Mouse (Mus musculus): ENCODE results near the gene Gpr68. TPM values are rescaled to one million over a fixed set of nuclear protein-coding genes. Genes with fewer than 3 reads are reported as not detected.
A peak's percentile ranks its signal among the peaks of the same experiment; 100 is the strongest.

Gene Gpr68
- polyA plus RNA-seq, 1 experiment from 2014 or later: 0.56 TPM

DNA sequence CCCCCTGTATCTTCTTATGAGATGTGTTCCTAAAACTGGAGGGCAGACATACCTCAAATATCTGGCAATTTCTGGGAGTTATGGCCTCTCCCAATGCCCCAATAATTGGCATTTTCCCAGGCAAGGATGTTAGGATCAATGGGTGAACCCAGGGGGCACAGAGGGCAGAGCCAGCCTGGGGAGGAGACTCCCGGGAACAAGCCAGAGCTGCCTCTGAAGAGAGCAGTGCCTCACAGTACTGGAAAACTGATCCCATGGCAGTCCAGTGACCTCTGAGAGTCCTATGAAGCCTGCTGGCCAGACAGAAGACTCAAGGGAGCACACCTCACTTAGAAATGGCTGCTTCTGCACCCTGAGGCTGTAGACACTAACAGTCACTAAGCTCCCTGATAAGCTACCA is 61.4 kb downstream of the Gpr68 start:
- Histone ChIP-seq H3K36me3 (ENCODE audit: control insufficient read depth, insufficient read depth, low read length) (no peaks in the 10 kb centered on the region), H3K4me2 (ENCODE audit: low read depth, low read length) (no peak overlapping the region), H3K4me3 (ENCODE audit: low read length) (no peak overlapping the region), H3K4me1 (ENCODE audit: control insufficient read depth, insufficient read depth, low read length) (no peaks in the 10 kb centered on the region), H3K27ac (ENCODE audit: low read length) (no peak overlapping the region), H3K9ac (ENCODE audit: low read depth, low read length) (no peak overlapping the region), H3K27me3 (replicated peaks; ENCODE audit: control insufficient read depth, insufficient read depth, low read length) (no peaks in the 10 kb centered on the region), H3K9me3 (ENCODE audit: control insufficient read depth, low read length) (no peaks in the 10 kb centered on the region)
- 56% methylated on average over 1 of the region's 1 CpGs for WGBS
- ATAC-seq: no peak

DNA sequence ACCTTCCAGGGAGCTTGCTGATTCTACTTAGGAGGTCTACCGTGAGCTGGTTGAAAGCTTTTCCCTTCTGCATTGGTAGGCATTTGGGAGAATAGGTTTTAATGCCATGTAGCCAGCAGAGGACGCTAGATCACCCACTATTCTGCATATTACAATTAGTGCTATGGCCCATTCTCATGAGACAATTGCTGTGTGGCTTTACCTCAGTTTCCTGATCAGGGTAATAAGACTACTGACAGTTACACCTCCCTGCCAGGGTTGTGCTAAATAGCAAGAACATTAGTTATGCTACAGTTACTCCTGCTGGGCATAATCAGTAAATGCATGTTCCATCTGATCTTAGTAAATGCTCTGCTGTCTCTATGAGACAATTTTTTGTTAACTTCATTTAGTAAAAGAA is 62.2 kb downstream of the Gpr68 start:
- Histone ChIP-seq H3K4me3 (ENCODE audit: low read length) (no peak overlapping the region), H3K27ac (ENCODE audit: low read length) (no peak overlapping the region), H3K4me1 (ENCODE audit: control insufficient read depth, insufficient read depth, low read length) (no peaks in the 10 kb centered on the region), H3K9ac (ENCODE audit: low read depth, low read length) (no peak overlapping the region), H3K4me2 (ENCODE audit: low read depth, low read length) (no peak overlapping the region), H3K9me3 (ENCODE audit: control insufficient read depth, low read length) (no peaks in the 10 kb centered on the region), H3K36me3 (ENCODE audit: control insufficient read depth, insufficient read depth, low read length) (no peaks in the 10 kb centered on the region), H3K27me3 (replicated peaks; ENCODE audit: control insufficient read depth, insufficient read depth, low read length) (no peaks in the 10 kb centered on the region)
- 25% methylated on average over 2 of the region's 2 CpGs for WGBS
- no peak for ATAC-seq

DNA sequence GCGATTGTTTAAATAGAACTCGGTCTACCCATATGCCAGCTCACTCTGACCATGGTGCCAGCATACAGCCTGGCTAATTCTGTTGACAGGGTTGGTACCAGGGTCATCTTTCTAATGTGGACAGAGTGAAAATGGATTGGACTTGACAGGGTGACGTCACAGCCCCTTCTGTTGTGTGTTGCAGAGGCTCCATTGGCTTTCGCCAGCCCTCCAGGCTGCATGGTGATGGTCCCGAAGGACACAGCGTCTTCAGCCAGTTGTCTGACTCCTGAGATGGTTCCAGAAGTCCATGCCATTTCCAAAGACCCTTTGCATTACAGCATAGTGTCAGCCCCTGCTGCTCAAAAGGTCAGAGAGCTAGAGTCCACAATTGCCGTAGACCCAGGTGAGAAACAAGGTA is 63.5 kb downstream of the Gpr68 start:
- no peak for ATAC-seq
- WGBS: 85% methylated on average over 7 of the region's 7 CpGs
- H3K4me1 ChIP-seq (ENCODE audit: control insufficient read depth, insufficient read depth, low read length): no peaks in the 10 kb centered on the region
- H3K9ac ChIP-seq (ENCODE audit: low read depth, low read length): no peak overlapping the region
- no peaks in the 10 kb centered on the region for H3K27me3 ChIP-seq (replicated peaks; ENCODE audit: control insufficient read depth, insufficient read depth, low read length)
- no peak overlapping the region for H3K4me3 ChIP-seq (ENCODE audit: low read length)
- H3K4me2 ChIP-seq (ENCODE audit: low read depth, low read length): no peak overlapping the region
- H3K27ac ChIP-seq (ENCODE audit: low read length): no peak overlapping the region
- no peaks in the 10 kb centered on the region for H3K36me3 ChIP-seq (ENCODE audit: control insufficient read depth, insufficient read depth, low read length)
- H3K9me3 ChIP-seq (ENCODE audit: control insufficient read depth, low read length): no peaks in the 10 kb centered on the region

- H3K9ac ChIP-seq (ENCODE audit: low read depth, low read length): no peak overlapping the region
- H3K4me1 ChIP-seq (ENCODE audit: control insufficient read depth, insufficient read depth, low read length): no peaks in the 10 kb centered on the region
- H3K9me3 ChIP-seq (ENCODE audit: control insufficient read depth, low read length): no peaks in the 10 kb centered on the region
- no peaks in the 10 kb centered on the region for H3K36me3 ChIP-seq (ENCODE audit: control insufficient read depth, insufficient read depth, low read length)
- no peak overlapping the region for H3K27ac ChIP-seq (ENCODE audit: low read length)
- 80% methylated on average over 4 of the region's 4 CpGs for WGBS
- no peak overlapping the region for H3K4me2 ChIP-seq (ENCODE audit: low read depth, low read length)
- H3K27me3 ChIP-seq (replicated peaks; ENCODE audit: control insufficient read depth, insufficient read depth, low read length): no peaks in the 10 kb centered on the region
- no peak for ATAC-seq
- H3K4me3 ChIP-seq (ENCODE audit: low read length): no peak overlapping the region
Observed at GRCm38 (mm10) chr12:100843171-100843570, 64.8 kb downstream of the Gpr68 start.

- H3K36me3 ChIP-seq (ENCODE audit: control insufficient read depth, insufficient read depth, low read length): no peaks in the 10 kb centered on the region
- H3K27ac ChIP-seq (ENCODE audit: low read length): no peak overlapping the region
- no peaks in the 10 kb centered on the region for H3K27me3 ChIP-seq (replicated peaks; ENCODE audit: control insufficient read depth, insufficient read depth, low read length)
- peak; percentile 81 for ATAC-seq
- no peak overlapping the region for H3K4me2 ChIP-seq (ENCODE audit: low read depth, low read length)
- H3K9me3 ChIP-seq (ENCODE audit: control insufficient read depth, low read length): no peaks in the 10 kb centered on the region
- 19% methylated on average over 3 of the region's 3 CpGs for WGBS
- H3K4me1 ChIP-seq (ENCODE audit: control insufficient read depth, insufficient read depth, low read length): no peaks in the 10 kb centered on the region
- H3K4me3 ChIP-seq (ENCODE audit: low read length): no peak overlapping the region
- H3K9ac ChIP-seq (ENCODE audit: low read depth, low read length): no peak overlapping the region
Observed at GRCm38 (mm10) chr12:100841211-100841792, 66.7 kb downstream of the Gpr68 start.

DNA sequence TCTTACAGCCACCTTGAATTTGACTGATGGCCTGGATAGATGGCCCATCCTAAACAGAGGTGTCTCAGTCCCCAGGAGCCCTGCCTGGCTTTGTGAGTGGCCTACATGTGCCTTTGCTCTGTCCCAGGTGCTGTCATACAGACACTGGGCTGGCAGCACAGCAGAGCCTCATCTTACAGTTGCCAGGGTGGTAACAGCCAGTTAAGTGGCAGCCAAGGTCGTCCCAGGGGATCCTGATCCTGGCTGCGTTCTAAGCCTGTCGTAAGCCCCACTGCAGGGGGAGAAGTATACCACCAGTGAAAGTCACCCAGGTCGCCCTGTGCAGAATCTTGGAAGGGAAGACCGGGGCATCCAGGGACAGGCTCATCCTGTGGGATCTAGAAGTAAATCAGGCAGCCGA is 68.1 kb downstream of the Gpr68 start:
- 77% methylated on average over 6 of the region's 6 CpGs for WGBS

DNA sequence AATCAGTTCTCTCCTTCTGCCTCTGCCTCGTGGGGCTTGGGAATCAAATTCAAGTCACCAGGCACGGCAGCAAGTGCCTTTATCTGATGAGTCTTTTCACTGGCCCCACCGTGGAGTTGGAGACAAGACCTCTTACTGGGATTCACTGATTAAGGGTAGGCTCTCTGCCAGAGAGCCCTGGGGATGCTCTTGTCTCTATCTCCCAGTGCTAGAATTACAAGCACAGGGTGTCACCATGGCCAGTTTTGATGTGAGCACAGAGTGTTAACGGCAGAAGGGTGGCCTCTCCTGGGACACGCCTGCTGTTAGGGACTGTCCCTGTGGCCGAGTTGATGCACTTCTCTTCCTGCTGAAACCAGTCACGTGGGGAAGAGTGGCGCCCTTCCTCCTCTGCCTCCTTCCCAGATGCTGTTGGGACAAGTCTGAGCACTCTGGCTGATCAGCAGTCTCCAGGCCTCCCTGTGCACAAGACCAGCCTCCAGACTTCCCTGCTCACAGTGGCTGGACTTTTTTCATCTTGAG is 68.9 kb downstream of the Gpr68 start:
- Histone ChIP-seq H3K4me1 (ENCODE audit: control insufficient read depth, insufficient read depth, low read length) (no peaks in the 10 kb centered on the region), H3K27me3 (replicated peaks; ENCODE audit: control insufficient read depth, insufficient read depth, low read length) (no peaks in the 10 kb centered on the region), H3K27ac (ENCODE audit: low read length) (no peak overlapping the region), H3K4me2 (ENCODE audit: low read depth, low read length) (no peak overlapping the region), H3K9me3 (ENCODE audit: control insufficient read depth, low read length) (no peaks in the 10 kb centered on the region), H3K9ac (ENCODE audit: low read depth, low read length) (no peak overlapping the region), H3K36me3 (ENCODE audit: control insufficient read depth, insufficient read depth, low read length) (no peaks in the 10 kb centered on the region), H3K4me3 (ENCODE audit: low read length) (no peak overlapping the region)
- whole genome bisulfite sequencing: 31% methylated on average over 8 of the region's 8 CpGs
- ATAC-seq: peak; percentile 65; the same call in 1 of the 2 replicates

More for the DNA sequence above, 68.1 kb downstream of the Gpr68 start:
- no peak overlapping the region for H3K27ac ChIP-seq (ENCODE audit: low read length)
- H3K4me1 ChIP-seq (ENCODE audit: control insufficient read depth, insufficient read depth, low read length): no peaks in the 10 kb centered on the region
- no peak overlapping the region for H3K4me3 ChIP-seq (ENCODE audit: low read length)
- ATAC-seq: no peak
- H3K9ac ChIP-seq (ENCODE audit: low read depth, low read length): no peak overlapping the region
- no peaks in the 10 kb centered on the region for H3K9me3 ChIP-seq (ENCODE audit: control insufficient read depth, low read length)
- no peak overlapping the region for H3K4me2 ChIP-seq (ENCODE audit: low read depth, low read length)
- H3K36me3 ChIP-seq (ENCODE audit: control insufficient read depth, insufficient read depth, low read length): no peaks in the 10 kb centered on the region
- no peaks in the 10 kb centered on the region for H3K27me3 ChIP-seq (replicated peaks; ENCODE audit: control insufficient read depth, insufficient read depth, low read length)

GRCm38 (mm10) chr12:100837208-100837607 is 70.8 kb downstream of the Gpr68 start:
- Histone ChIP-seq H3K4me1 (ENCODE audit: control insufficient read depth, insufficient read depth, low read length) (no peaks in the 10 kb centered on the region), H3K27ac (ENCODE audit: low read length) (no peak overlapping the region), H3K4me2 (ENCODE audit: low read depth, low read length) (no peak overlapping the region), H3K27me3 (replicated peaks; ENCODE audit: control insufficient read depth, insufficient read depth, low read length) (no peaks in the 10 kb centered on the region), H3K9me3 (ENCODE audit: control insufficient read depth, low read length) (no peaks in the 10 kb centered on the region), H3K4me3 (ENCODE audit: low read length) (no peak overlapping the region), H3K9ac (ENCODE audit: low read depth, low read length) (no peak overlapping the region), H3K36me3 (ENCODE audit: control insufficient read depth, insufficient read depth, low read length) (no peaks in the 10 kb centered on the region)
- ATAC-seq: no peak
- 83% methylated on average over 3 of the region's 3 CpGs for WGBS

DNA sequence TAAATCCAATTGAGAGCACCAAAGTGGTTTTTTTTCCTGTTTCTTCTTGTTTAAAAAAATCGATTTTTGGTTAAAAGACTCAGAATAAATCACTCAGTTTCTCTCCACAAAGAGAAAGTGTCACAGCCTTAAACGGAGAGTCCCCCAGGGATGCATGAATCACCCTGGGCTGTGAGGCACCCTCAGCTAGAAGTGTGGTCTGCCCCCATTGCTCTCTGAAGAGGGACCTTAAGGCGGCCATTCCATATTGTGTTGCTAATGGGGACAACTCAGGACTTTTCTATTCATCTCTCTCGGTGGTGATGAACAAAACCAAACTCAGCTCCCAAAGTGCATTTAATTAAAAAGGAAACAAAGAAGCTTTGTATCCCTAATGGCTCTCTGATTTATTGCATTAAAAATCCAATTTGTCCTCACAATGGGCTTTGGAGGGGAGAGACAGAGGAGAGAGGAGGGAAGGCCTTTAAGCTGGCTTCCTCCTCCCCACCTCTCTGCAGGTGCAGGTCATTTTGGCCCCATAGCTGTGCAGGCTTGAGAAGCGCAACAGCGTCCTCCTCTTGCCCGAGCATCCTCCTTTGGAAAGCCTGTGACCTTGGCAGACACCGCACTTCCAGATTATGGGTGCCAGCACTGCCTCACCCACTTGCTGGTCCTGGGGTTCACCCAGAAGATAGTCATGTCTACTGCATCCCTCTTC is 76.2 kb downstream of the Gpr68 start:
- Histone ChIP-seq H3K9me3 (ENCODE audit: control insufficient read depth, low read length) (no peaks in the 10 kb centered on the region), H3K4me3 (ENCODE audit: low read length) (no peak overlapping the region), H3K36me3 (ENCODE audit: control insufficient read depth, insufficient read depth, low read length) (no peaks in the 10 kb centered on the region), H3K27me3 (replicated peaks; ENCODE audit: control insufficient read depth, insufficient read depth, low read length) (no peaks in the 10 kb centered on the region), H3K4me2 (ENCODE audit: low read depth, low read length) (no peak overlapping the region), H3K4me1 (ENCODE audit: control insufficient read depth, insufficient read depth, low read length) (no peaks in the 10 kb centered on the region), H3K9ac (ENCODE audit: low read depth, low read length) (no peak overlapping the region), H3K27ac (ENCODE audit: low read length) (no peak overlapping the region)
- WGBS: 65% methylated on average over 8 of the region's 8 CpGs
- ATAC-seq: no peak
